Mouse (Mus musculus) layer of hippocampus, adult 2 months (tissue): ENCODE data around the gene Ttll11. TPM values are rescaled to one million over a fixed set of nuclear protein-coding genes. Genes with fewer than 3 reads are reported as not detected.

Source experiments
- DNase-seq, 2 experiments: peaks; one replicate each; pipeline ENCODE4 v3.0.0; 2022; ENCODE audit warnings: low spot score in 2 of 2
- H3K27ac ChIP-seq: fragments of 200-600 bp; 2 replicates; pipeline ENCODE4 v1.8.1; 2022
- H3K4me3 ChIP-seq: fragments of 200-600 bp; 2 replicates; pipeline ENCODE4 v1.8.1; 2022; ENCODE audit warnings: mild to moderate bottlenecking
- CTCF ChIP-seq: fragments of 200-600 bp; conservative IDR thresholded peaks from 2 replicates; pipeline ENCODE4 v1.8.1; 2022; ENCODE audit warnings: antibody characterized with exemption, mild to moderate bottlenecking, moderate library complexity
- total RNA-seq, 2 experiments: library from RNA; stranded (reverse); gene quantifications; 2 replicates each; pipeline ENCODE4 v1.2.3; 2021

Gene Ttll11
- total RNA-seq, 2 experiments from 2014 or later, result 33.9 to 38.8 TPM

GRCm38 (mm10) chr2:35881896-35882295 is 97.8 kb downstream of the Ttll11 start:
- H3K4me3 ChIP-seq, result no peak overlapping the region
- TF ChIP-seq CTCF, result no peak
- peak in 1 of 2 experiments; percentile 23 for DNase-seq
- H3K27ac ChIP-seq, result no peak overlapping the region

DNA sequence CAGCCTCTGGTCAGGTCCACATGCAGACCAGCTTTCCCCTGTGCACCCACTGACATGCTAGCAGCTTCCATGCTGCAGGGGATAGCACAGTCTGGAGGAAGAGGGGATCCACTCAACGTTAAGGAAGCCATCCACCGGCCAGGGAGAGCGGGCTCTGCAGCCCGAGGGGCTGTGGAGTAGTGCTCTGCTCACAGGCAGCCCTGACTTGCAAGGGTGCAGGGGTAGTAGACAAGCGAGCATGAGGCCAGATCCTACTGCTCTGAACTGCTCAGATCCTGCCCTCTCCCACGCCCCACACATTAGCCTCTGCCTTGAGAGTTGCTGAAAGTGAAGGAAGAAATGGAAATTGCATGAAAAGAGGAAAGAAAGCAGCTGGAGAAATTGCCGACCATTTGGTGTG is 99.4 kb downstream of the Ttll11 start:
- no peak for DNase-seq
- TF ChIP-seq CTCF, result no peak
- H3K4me3 ChIP-seq, result no peak overlapping the region
- H3K27ac ChIP-seq, result no peak overlapping the region

- Histone ChIP-seq H3K27ac (no peak overlapping the region), H3K4me3 (no peak overlapping the region)
- no peak for TF ChIP-seq CTCF
- DNase-seq, result no peak
Observed at GRCm38 (mm10) chr2:35879887-35880286, 99.8 kb downstream of the Ttll11 start.

- TF ChIP-seq CTCF, result no peak
- no peak overlapping the region for H3K4me3 ChIP-seq
- H3K27ac ChIP-seq, result no peak overlapping the region
- no peak for DNase-seq
Observed at GRCm38 (mm10) chr2:35878506-35878905, 101.2 kb downstream of the Ttll11 start.

GRCm38 (mm10) chr2:35875572-35875971 is 104.1 kb downstream of the Ttll11 start:
- no peak for DNase-seq
- TF ChIP-seq CTCF, result no peak

GRCm38 (mm10) chr2:35874421-35874820 is 105.3 kb downstream of the Ttll11 start:
- TF ChIP-seq CTCF, result no peak
- DNase-seq, result no peak
- H3K27ac ChIP-seq, result no peak overlapping the region
- H3K4me3 ChIP-seq, result no peak overlapping the region

More at GRCm38 (mm10) chr2:35875572-35875971, 104.1 kb downstream of the Ttll11 start:
- H3K4me3 ChIP-seq, result no peak overlapping the region
- H3K27ac ChIP-seq, result 0 out of 2 replicates have a peak overlapping the region, but pooled peaks have one; percentile 18

DNA sequence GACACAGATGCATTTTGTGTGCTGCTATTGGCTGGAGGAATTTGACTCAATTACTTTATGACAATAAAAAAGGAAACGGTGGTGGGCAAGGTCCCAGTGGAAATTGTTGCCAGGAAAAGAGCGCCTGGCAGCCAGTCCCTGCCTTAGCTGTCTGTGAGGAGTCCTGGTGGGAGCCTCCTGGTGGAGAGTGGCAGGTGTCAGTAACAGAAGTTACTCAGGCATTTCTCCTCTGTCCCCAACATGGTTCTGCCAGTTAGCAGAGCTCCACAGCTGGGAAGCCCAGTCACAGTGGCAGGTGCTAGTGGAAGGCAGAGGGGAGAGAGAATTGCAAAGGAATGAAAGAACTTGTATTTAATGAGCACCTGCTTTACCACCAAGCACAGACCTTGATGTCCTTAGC is 110.5 kb downstream of the Ttll11 start:
- peak in 1 of 2 experiments; percentile 22 for DNase-seq
- H3K27ac ChIP-seq, result 0 out of 2 replicates have a peak overlapping the region, but pooled peaks have one; percentile 39
- TF ChIP-seq CTCF, result peak; percentile 55
- no peak overlapping the region for H3K4me3 ChIP-seq

- H3K27ac ChIP-seq, result no peak overlapping the region
- no peak for DNase-seq
- no peak overlapping the region for H3K4me3 ChIP-seq
- TF ChIP-seq CTCF, result no peak
Observed at GRCm38 (mm10) chr2:35863284-35863683, 116.4 kb downstream of the Ttll11 start.

DNA sequence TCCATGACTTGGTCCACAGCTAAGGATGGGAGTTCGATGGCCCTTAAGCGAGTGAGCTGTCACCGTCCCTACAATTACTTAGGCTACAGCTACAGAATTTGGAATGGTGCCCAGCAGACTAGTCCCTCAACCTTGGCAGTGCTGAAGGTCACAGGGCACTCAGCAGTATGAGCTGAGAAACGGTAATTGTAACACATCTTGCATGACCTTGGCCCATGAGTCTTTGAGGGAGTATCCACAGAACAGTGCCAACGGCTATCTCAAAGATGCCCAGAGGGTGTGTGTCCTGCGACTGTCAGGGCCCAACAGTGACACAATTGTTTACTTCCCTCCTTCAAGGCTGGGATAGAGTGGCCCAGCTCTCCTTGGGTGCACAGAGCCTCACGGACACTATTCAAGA is 118.5 kb downstream of the Ttll11 start:
- no peak for TF ChIP-seq CTCF
- DNase-seq, result no peak
- no peak overlapping the region for H3K27ac ChIP-seq
- H3K4me3 ChIP-seq, result no peak overlapping the region

DNA sequence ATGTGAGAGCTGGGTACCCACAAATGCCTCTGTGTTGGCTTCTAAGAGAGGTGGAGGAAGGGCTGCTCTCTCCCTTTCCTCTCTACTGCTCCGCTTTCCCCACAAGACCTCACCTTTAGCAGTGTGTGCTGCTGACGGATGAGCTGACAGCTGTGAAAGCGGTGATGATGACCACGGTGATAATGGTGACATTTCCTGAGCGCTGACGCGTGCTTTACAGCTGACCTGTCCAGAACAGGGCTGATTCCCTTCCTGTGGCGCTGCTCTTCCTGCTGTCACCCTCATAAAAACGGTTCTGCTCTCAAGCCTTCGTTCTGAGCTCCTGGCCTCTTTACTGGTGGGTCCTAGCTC is 119.3 kb downstream of the Ttll11 start:
- Histone ChIP-seq H3K4me3 (no peak overlapping the region), H3K27ac (no peak overlapping the region)
- DNase-seq, result no peak
- TF ChIP-seq CTCF, result no peak

GRCm38 (mm10) chr2:35859708-35860393 is 119.9 kb downstream of the Ttll11 start:
- H3K4me3 ChIP-seq, result no peak overlapping the region
- no peak overlapping the region for H3K27ac ChIP-seq
- DNase-seq, result no peak
- TF ChIP-seq CTCF, result no peak

- Histone ChIP-seq H3K4me3 (no peak overlapping the region), H3K27ac (no peak overlapping the region)
- no peak for TF ChIP-seq CTCF
- DNase-seq, result no peak
Observed at GRCm38 (mm10) chr2:35858281-35858680, 121.4 kb downstream of the Ttll11 start.

- no peak overlapping the region for H3K4me3 ChIP-seq
- no peak for DNase-seq
- H3K27ac ChIP-seq, result no peak overlapping the region
- no peak for TF ChIP-seq CTCF
Observed at GRCm38 (mm10) chr2:35856901-35857300, 122.8 kb downstream of the Ttll11 start.

GRCm38 (mm10) chr2:35854877-35855276 is 124.8 kb downstream of the Ttll11 start:
- H3K4me3 ChIP-seq, result no peak overlapping the region
- peak; percentile 59 for TF ChIP-seq CTCF
- DNase-seq, result no peak
- no peak overlapping the region for H3K27ac ChIP-seq
